Mouse (Mus musculus): ENCODE measurements around the gene Gm4952. TPM values are rescaled to one million over a fixed set of nuclear protein-coding genes. Genes with fewer than 3 reads are reported as not detected.

The Gm4952 gene
- polyA plus RNA-seq, 1 experiment from 2014 or later, result 0.17 TPM

Other genes starting within 250 kb of the Gm4952 start
- gene Olfr1440, start 212.7 kb upstream of the Gm4952 start, polyA plus RNA-seq (2015; fragmentation: Nextera tagmentation; extraction: Ambion mirVana), result not detected in 2 replicates
- not detected in 2 replicates for gene Olfr1441, start 182.5 kb upstream of the Gm4952 start, polyA plus RNA-seq (2015; fragmentation: Nextera tagmentation; extraction: Ambion mirVana)
- gene Pfpl, start 172.1 kb upstream of the Gm4952 start, polyA plus RNA-seq (2015; fragmentation: Nextera tagmentation; extraction: Ambion mirVana), result not detected in 2 replicates
- gene Mpeg1, start 139.2 kb upstream of the Gm4952 start, polyA plus RNA-seq (2015; fragmentation: Nextera tagmentation; extraction: Ambion mirVana), result 0.97 and 1.0 TPM in 2 replicates
- 9.9 and 11.1 TPM in 2 replicates for gene Dtx4, start 98.5 kb upstream of the Gm4952 start, polyA plus RNA-seq (2015; fragmentation: Nextera tagmentation; extraction: Ambion mirVana)
- 16.2 and 16.3 TPM in 2 replicates for gene Fam111a, start 54.2 kb upstream of the Gm4952 start, polyA plus RNA-seq (2015; fragmentation: Nextera tagmentation; extraction: Ambion mirVana)
- 0.62 and 0.64 TPM in 2 replicates for gene Glyat, start 33.3 kb downstream of the Gm4952 start, polyA plus RNA-seq (2015; fragmentation: Nextera tagmentation; extraction: Ambion mirVana)
- gene Olfr1442, start 70.5 kb downstream of the Gm4952 start, polyA plus RNA-seq (2015; fragmentation: Nextera tagmentation; extraction: Ambion mirVana), result not detected in 2 replicates
- gene Olfr1443, start 78.1 kb downstream of the Gm4952 start, polyA plus RNA-seq (2015; fragmentation: Nextera tagmentation; extraction: Ambion mirVana), result not detected in 2 replicates
- gene Keg1, start 95.8 kb downstream of the Gm4952 start, polyA plus RNA-seq (2015; fragmentation: Nextera tagmentation; extraction: Ambion mirVana), result 3.4 and 3.7 TPM in 2 replicates
- gene Cntf, start 165.7 kb downstream of the Gm4952 start, polyA plus RNA-seq (2015; fragmentation: Nextera tagmentation; extraction: Ambion mirVana), result 0.88 and 1.0 TPM in 2 replicates
- gene Zfp91, start 196.2 kb downstream of the Gm4952 start, polyA plus RNA-seq (2015; fragmentation: Nextera tagmentation; extraction: Ambion mirVana), result 8.7 and 9.5 TPM in 2 replicates
- 2.9 and 3.2 TPM in 2 replicates for gene Lpxn, start 196.2 kb downstream of the Gm4952 start, polyA plus RNA-seq (2015; fragmentation: Nextera tagmentation; extraction: Ambion mirVana)
- not detected in 2 replicates for gene Gm5244, start 246.7 kb downstream of the Gm4952 start, polyA plus RNA-seq (2015; fragmentation: Nextera tagmentation; extraction: Ambion mirVana)

All from intestine, embryonic 16.5 days (tissue).